Mouse (Mus musculus) stomach, postnatal 0 days (tissue): ENCODE measurements around the gene Wdr35. TPM values are rescaled to one million over a fixed set of nuclear protein-coding genes. Genes with fewer than 3 reads are reported as not detected.
A peak's percentile ranks its signal among the peaks of the same experiment; 100 is the strongest.

Source experiments
- ATAC-seq: fragments of 200-750 bp; cut with Nextera tagmentation; 2 replicates; pipeline ENCODE4 v1.8.0; 2017; ENCODE audit not compliant: low FRiP score, low TSS enrichment
- DNase-seq: peaks from one replicate; pipeline ENCODE4 v3.0.0-alpha.2; 2016; ENCODE audit warnings: low spot score
- H3K27ac ChIP-seq: fragments of 300-500 bp; sonication (generic); replicated peaks from 2 replicates; pipeline ENCODE4 v1.5.1; 2014; ENCODE audit warnings: mild to moderate bottlenecking, control low read depth
- H3K27me3 ChIP-seq: fragments of 300-500 bp; sonication (generic); 2 replicates; pipeline ENCODE4 v1.6.1; 2014; ENCODE audit warnings: low read length; ENCODE audit not compliant: control insufficient read depth, insufficient read depth
- H3K36me3 ChIP-seq: fragments of 300-500 bp; sonication (generic); 2 replicates; pipeline ENCODE4 v1.6.1; 2014; ENCODE audit warnings: low read length, mixed read lengths; ENCODE audit not compliant: control insufficient read depth, insufficient read depth
- H3K4me1 ChIP-seq: fragments of 300-500 bp; sonication (generic); replicated peaks from 2 replicates; pipeline ENCODE4 v1.6.1; 2014; ENCODE audit warnings: antibody characterized with exemption; ENCODE audit not compliant: control insufficient read depth, insufficient read depth
- H3K4me2 ChIP-seq: fragments of 300-500 bp; sonication (generic); replicated peaks from 2 replicates; pipeline ENCODE4 v1.6.1; 2014; ENCODE audit warnings: low read depth, mild to moderate bottlenecking, control low read depth, moderate library complexity
- H3K4me3 ChIP-seq: fragments of 300-500 bp; sonication (generic); 2 replicates; pipeline ENCODE4 v1.5.1; 2014; ENCODE audit warnings: low read depth, low read length, control low read depth
- H3K9ac ChIP-seq: fragments of 300-500 bp; sonication (generic); 2 replicates; pipeline ENCODE4 v1.6.1; 2014; ENCODE audit warnings: mild to moderate bottlenecking, low read length, control low read depth, mixed read lengths
- H3K9me3 ChIP-seq: fragments of 300-500 bp; sonication (generic); 2 replicates; pipeline ENCODE4 v1.6.1; 2016; ENCODE audit warnings: low read length; ENCODE audit not compliant: control insufficient read depth
- CTCF ChIP-seq: IDR thresholded peaks from 2 replicates; pipeline ENCODE4 v1.5.1; 2016; ENCODE audit warnings: antibody characterized with exemption, low read depth, mild to moderate bottlenecking, moderate library complexity
- EP300 ChIP-seq: optimal IDR thresholded peaks from 2 replicates; pipeline ENCODE3; 2016; ENCODE audit warnings: antibody characterized with exemption
- WGBS: fragments of 180-500 bp; shearing (Covaris S2); extraction: QIAGEN DNeasy Blood & Tissue Kit; methylation state at CpG from one replicate; pipeline ENCODE4 v1.1.7; 2014; 5-methylcytosine and 5-hydroxymethylcytosine counted together
- polyA plus RNA-seq: library from polyadenylated mRNA; unstranded; fragments of >200 nt; fragmentation: Nextera tagmentation; extraction: Ambion mirVana; gene quantifications from 2 replicates; pipeline ENCODE4 v1.2.1, GENCODE M21; 2015

The Wdr35 gene
- polyA plus RNA-seq, 1 experiment from 2014 or later: 4.8 TPM

- no peak overlapping the region for H3K4me2 ChIP-seq
- H3K9me3 ChIP-seq: no peaks in the 10 kb centered on the region
- no peaks in the 10 kb centered on the region for H3K36me3 ChIP-seq
- no peak overlapping the region for H3K4me3 ChIP-seq
- DNase-seq: no peak
- WGBS: 92% methylated on average over 9 of the region's 9 CpGs
- H3K27ac ChIP-seq: no peak overlapping the region
- H3K9ac ChIP-seq: no peak overlapping the region
- H3K4me1 ChIP-seq: no peaks in the 10 kb centered on the region
- ATAC-seq: no peak
- H3K27me3 ChIP-seq: no peaks in the 10 kb centered on the region
- TF ChIP-seq EP300 (no peak), CTCF (no peak)
Observed at GRCm38 (mm10) chr12:9016376-9016775, 42.7 kb downstream of the Wdr35 start.

- Histone ChIP-seq H3K9me3 (no peaks in the 10 kb centered on the region), H3K27me3 (no peaks in the 10 kb centered on the region), H3K4me3 (no peak overlapping the region), H3K9ac (no peak overlapping the region), H3K36me3 (no peaks in the 10 kb centered on the region), H3K4me2 (no peak overlapping the region), H3K4me1 (no peaks in the 10 kb centered on the region), H3K27ac (no peak overlapping the region)
- ATAC-seq (no peak), DNase-seq (no peak)
- WGBS: 94% methylated on average over 8 of the region's 8 CpGs
- TF ChIP-seq CTCF: no peak
- TF ChIP-seq EP300: no peak
Observed at GRCm38 (mm10) chr12:9020431-9020830, 46.7 kb downstream of the Wdr35 start.

- no peaks in the 10 kb centered on the region for H3K36me3 ChIP-seq
- H3K4me3 ChIP-seq: no peak overlapping the region
- H3K4me2 ChIP-seq: no peak overlapping the region
- no peak for ATAC-seq
- 77% methylated on average over 3 of the region's 3 CpGs for WGBS
- no peaks in the 10 kb centered on the region for H3K4me1 ChIP-seq
- H3K9me3 ChIP-seq: no peaks in the 10 kb centered on the region
- no peak for DNase-seq
- no peak overlapping the region for H3K27ac ChIP-seq
- H3K27me3 ChIP-seq: no peaks in the 10 kb centered on the region
- no peak for TF ChIP-seq CTCF
- TF ChIP-seq EP300: no peak
- H3K9ac ChIP-seq: no peak overlapping the region
Observed at GRCm38 (mm10) chr12:9020986-9021385, 47.3 kb downstream of the Wdr35 start.

- Histone ChIP-seq H3K27ac (no peak overlapping the region), H3K9ac (no peak overlapping the region), H3K36me3 (no peaks in the 10 kb centered on the region), H3K27me3 (no peaks in the 10 kb centered on the region), H3K4me2 (no peak overlapping the region), H3K4me3 (no peak overlapping the region), H3K9me3 (no peaks in the 10 kb centered on the region), H3K4me1 (no peaks in the 10 kb centered on the region)
- no peak for DNase-seq
- WGBS: 53% methylated on average over 4 of the region's 4 CpGs
- TF ChIP-seq EP300: no peak
- peak; percentile 54 for TF ChIP-seq CTCF
- ATAC-seq: no peak
Observed at GRCm38 (mm10) chr12:9023031-9023430, 49.3 kb downstream of the Wdr35 start.

- TF ChIP-seq EP300 (no peak), CTCF (no peak)
Observed at GRCm38 (mm10) chr12:9024071-9024470, 50.4 kb downstream of the Wdr35 start.

GRCm38 (mm10) chr12:9024736-9025135 is 51.0 kb downstream of the Wdr35 start:
- 78% methylated on average over 13 of the region's 13 CpGs for WGBS
- no peak for ATAC-seq

More at GRCm38 (mm10) chr12:9024071-9024470, 50.4 kb downstream of the Wdr35 start:
- H3K36me3 ChIP-seq: no peaks in the 10 kb centered on the region
- no peak for ATAC-seq
- H3K4me2 ChIP-seq: no peak overlapping the region
- no peak overlapping the region for H3K27ac ChIP-seq
- H3K9me3 ChIP-seq: no peaks in the 10 kb centered on the region
- no peak overlapping the region for H3K4me3 ChIP-seq
- DNase-seq: no peak
- no peaks in the 10 kb centered on the region for H3K4me1 ChIP-seq
- no peaks in the 10 kb centered on the region for H3K27me3 ChIP-seq
- H3K9ac ChIP-seq: no peak overlapping the region
- WGBS: 94% methylated on average over 14 of the region's 14 CpGs

More at GRCm38 (mm10) chr12:9024736-9025135, 51.0 kb downstream of the Wdr35 start:
- no peak overlapping the region for H3K27ac ChIP-seq
- H3K27me3 ChIP-seq: no peaks in the 10 kb centered on the region
- no peak overlapping the region for H3K4me2 ChIP-seq
- no peak overlapping the region for H3K9ac ChIP-seq
- TF ChIP-seq CTCF (no peak), EP300 (no peak)
- DNase-seq: no peak
- H3K4me3 ChIP-seq: no peak overlapping the region
- no peaks in the 10 kb centered on the region for H3K4me1 ChIP-seq
- no peaks in the 10 kb centered on the region for H3K9me3 ChIP-seq
- H3K36me3 ChIP-seq: no peaks in the 10 kb centered on the region
